Mouse (Mus musculus): ENCODE measurements at regions not wholly inside any gene's neighbourhood (a gene's known extent, or its start where the extent isn't known, plus 50 kb on each side); places are given as distances from the start of the nearest gene placed in this dataset.

DNA sequence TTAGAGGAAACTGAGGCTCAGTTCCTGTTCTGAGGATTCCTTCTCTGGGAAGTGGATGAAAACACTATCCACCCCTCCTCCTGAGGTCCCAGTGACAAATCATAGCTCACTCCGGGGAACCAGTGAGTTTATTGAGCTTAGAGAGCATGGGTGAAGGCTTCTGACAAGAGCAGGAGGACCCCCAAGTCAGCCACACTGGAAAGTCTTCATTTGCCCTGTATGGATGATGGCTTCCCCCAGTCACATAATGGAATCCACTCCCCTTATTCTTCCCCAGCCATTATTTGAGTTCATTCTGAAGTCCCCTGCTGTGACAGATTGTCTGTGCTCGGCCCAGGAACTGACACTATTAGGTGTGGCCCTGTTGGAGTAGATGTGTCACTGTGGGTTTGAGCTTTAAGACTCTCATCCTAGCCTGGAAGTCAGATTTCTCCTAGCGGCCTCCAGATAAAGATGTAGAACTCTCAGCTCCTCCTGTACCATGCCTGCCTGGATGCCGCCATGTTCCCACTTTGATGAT, 141.3 kb downstream of the Chst1 start:
- no peak overlapping the region for H3K4me3 ChIP-seq (replicated peaks; ENCODE audit: low read length)
- H3K9me3 ChIP-seq (ENCODE audit: control insufficient read depth, low read length): no peaks in the 10 kb centered on the region
- no peak overlapping the region for H3K4me2 ChIP-seq (replicated peaks)
- 68% methylated on average over 4 of the region's 4 CpGs for WGBS
- H3K27me3 ChIP-seq (ENCODE audit: control insufficient read depth, insufficient read depth, low read length): no peaks in the 10 kb centered on the region
- no peaks in the 10 kb centered on the region for H3K4me1 ChIP-seq (replicated peaks; ENCODE audit: control insufficient read depth, insufficient read depth, low read length)
- H3K36me3 ChIP-seq (replicated peaks; ENCODE audit: control insufficient read depth, insufficient read depth): no peaks in the 10 kb centered on the region
- no peak overlapping the region for H3K27ac ChIP-seq
- ATAC-seq (ENCODE audit: low FRiP score): no peak
- no peak overlapping the region for H3K9ac ChIP-seq
- no peak for DNase-seq (ENCODE audit: low spot score)

DNA sequence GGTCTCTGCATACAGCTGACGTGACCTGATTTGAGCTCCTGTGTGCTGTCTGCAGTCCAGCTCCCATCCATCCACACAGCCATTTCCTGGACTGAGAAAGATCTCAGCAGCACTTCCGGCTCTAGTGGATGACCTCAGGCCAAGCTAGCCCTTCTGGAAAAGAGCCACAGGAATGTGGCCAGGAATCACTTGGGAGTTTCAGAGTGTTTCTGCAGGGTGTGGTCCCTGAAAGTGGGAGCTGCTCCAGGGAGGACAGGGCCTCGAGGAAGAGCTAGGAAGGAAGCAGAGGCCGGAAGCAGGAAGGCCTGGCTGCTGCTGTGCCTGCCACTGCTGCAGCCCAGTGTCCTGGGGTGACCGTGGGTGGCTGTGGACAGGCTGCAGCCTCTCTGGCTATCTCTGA, 142.5 kb downstream of the Chst1 start:
- Histone ChIP-seq H3K36me3 (replicated peaks; ENCODE audit: control insufficient read depth, insufficient read depth) (no peaks in the 10 kb centered on the region), H3K9ac (no peak overlapping the region), H3K4me2 (replicated peaks) (no peak overlapping the region), H3K4me3 (replicated peaks; ENCODE audit: low read length) (no peak overlapping the region), H3K4me1 (replicated peaks; ENCODE audit: control insufficient read depth, insufficient read depth, low read length) (no peaks in the 10 kb centered on the region), H3K9me3 (ENCODE audit: control insufficient read depth, low read length) (no peaks in the 10 kb centered on the region), H3K27me3 (ENCODE audit: control insufficient read depth, insufficient read depth, low read length) (no peaks in the 10 kb centered on the region), H3K27ac (no peak overlapping the region)
- DNase-seq (ENCODE audit: low spot score) (no peak), ATAC-seq (ENCODE audit: low FRiP score) (no peak)
- 62% methylated on average over 5 of the region's 5 CpGs for WGBS

DNA sequence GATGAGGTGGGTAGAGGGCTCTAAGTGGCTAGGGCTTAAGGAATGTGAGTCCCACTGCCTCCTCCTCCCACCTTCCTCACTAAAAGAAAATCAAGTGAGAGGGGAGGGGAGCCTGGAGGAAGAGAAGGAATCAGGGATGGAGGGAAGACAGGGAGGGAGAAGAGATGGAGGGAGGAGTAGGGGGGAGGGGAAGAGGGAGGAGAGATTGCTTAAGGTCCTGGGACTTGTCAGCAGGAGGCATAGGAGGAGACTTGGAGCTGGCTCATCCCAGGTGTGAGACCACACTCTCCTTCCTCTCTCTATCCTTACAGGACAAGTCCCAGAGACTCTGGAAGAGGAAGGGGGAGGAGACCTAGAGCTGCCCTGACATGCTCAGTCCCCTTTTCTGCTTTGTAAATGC, 143.2 kb downstream of the Chst1 start:
- no peak for ATAC-seq (ENCODE audit: low FRiP score)
- no peaks in the 10 kb centered on the region for H3K4me1 ChIP-seq (replicated peaks; ENCODE audit: control insufficient read depth, insufficient read depth, low read length)
- no peak overlapping the region for H3K4me2 ChIP-seq (replicated peaks)
- H3K27me3 ChIP-seq (ENCODE audit: control insufficient read depth, insufficient read depth, low read length): no peaks in the 10 kb centered on the region
- H3K27ac ChIP-seq: no peak overlapping the region
- no peak overlapping the region for H3K4me3 ChIP-seq (replicated peaks; ENCODE audit: low read length)
- no peak overlapping the region for H3K9ac ChIP-seq
- no peaks in the 10 kb centered on the region for H3K36me3 ChIP-seq (replicated peaks; ENCODE audit: control insufficient read depth, insufficient read depth)
- DNase-seq (ENCODE audit: low spot score): no peak
- H3K9me3 ChIP-seq (ENCODE audit: control insufficient read depth, low read length): no peaks in the 10 kb centered on the region

DNA sequence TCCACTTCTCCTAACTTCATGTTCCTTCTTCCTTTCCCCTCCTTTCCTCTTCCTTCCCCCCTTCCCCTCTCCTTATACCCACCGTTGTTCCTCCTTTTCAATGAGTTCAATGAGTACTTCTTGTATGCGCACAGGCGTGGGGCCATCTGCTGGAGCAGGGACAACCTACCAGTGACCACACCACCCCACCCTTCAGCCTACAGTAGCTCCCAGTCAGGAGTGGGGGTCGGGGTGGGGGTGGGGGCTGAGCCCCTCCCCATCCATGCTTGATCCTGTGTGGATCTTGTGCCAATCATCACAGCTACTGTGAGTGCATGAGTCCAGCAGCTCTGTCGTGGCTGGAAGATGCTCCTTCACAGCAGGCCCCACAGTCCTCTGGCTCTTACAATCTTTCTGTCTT, 143.6 kb downstream of the Chst1 start:
- H3K36me3 ChIP-seq (replicated peaks; ENCODE audit: control insufficient read depth, insufficient read depth): no peaks in the 10 kb centered on the region
- no peak for DNase-seq (ENCODE audit: low spot score)
- no peaks in the 10 kb centered on the region for H3K4me1 ChIP-seq (replicated peaks; ENCODE audit: control insufficient read depth, insufficient read depth, low read length)
- ATAC-seq (ENCODE audit: low FRiP score): no peak
- 43% methylated on average over 5 of the region's 5 CpGs for WGBS
- no peak overlapping the region for H3K4me3 ChIP-seq (replicated peaks; ENCODE audit: low read length)
- H3K9me3 ChIP-seq (ENCODE audit: control insufficient read depth, low read length): no peaks in the 10 kb centered on the region
- no peaks in the 10 kb centered on the region for H3K27me3 ChIP-seq (ENCODE audit: control insufficient read depth, insufficient read depth, low read length)
- H3K9ac ChIP-seq: no peak overlapping the region
- H3K27ac ChIP-seq: no peak overlapping the region
- no peak overlapping the region for H3K4me2 ChIP-seq (replicated peaks)

DNA sequence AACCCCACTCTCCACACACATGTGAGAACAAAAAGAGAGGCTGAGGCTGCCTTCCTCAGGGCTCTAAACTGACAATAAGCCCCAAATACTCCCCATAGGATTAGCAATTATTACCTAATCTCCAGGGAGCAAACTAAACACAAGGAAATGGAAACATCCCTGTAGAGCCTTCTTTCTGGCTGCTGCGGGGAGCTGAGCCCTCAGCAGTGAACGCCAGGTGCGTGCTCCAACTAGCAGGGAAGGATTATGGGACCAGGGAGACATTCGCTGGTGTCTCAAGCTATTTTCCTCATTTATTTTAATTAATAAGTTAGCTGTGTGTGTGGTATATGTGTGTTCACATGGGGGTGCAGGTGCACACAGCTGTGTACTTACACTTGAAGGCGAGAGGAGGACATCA, 144.4 kb downstream of the Chst1 start:
- Histone ChIP-seq H3K4me2 (replicated peaks) (no peak overlapping the region), H3K4me3 (replicated peaks; ENCODE audit: low read length) (no peak overlapping the region), H3K27ac (no peak overlapping the region), H3K9ac (no peak overlapping the region), H3K4me1 (replicated peaks; ENCODE audit: control insufficient read depth, insufficient read depth, low read length) (no peaks in the 10 kb centered on the region), H3K9me3 (ENCODE audit: control insufficient read depth, low read length) (no peaks in the 10 kb centered on the region), H3K27me3 (ENCODE audit: control insufficient read depth, insufficient read depth, low read length) (no peaks in the 10 kb centered on the region), H3K36me3 (replicated peaks; ENCODE audit: control insufficient read depth, insufficient read depth) (no peaks in the 10 kb centered on the region)
- DNase-seq (ENCODE audit: low spot score) (no peak), ATAC-seq (ENCODE audit: low FRiP score) (no peak)
- 41% methylated on average over 5 of the region's 5 CpGs for WGBS

DNA sequence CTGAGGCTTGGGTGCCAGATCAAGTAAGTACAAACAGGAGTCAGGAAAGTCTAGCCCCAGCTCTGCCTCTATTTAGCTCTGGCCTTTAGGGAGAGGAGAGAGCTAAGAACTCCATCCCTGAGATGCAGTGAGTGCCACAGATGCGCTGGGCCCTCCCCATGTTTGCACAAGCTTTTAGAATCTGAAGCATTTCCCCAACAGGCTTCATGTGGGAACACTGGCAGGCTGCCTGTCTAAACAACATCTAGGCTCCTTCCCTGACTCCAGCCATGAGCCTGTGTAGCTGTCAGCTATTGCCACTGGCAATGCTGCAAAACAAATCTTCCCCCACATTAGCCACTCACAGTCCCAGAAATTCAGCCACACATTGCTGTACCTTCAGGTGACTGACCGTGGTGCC, 147.9 kb downstream of the Chst1 start:
- no peak overlapping the region for H3K4me2 ChIP-seq (replicated peaks)
- no peak overlapping the region for H3K27ac ChIP-seq
- ATAC-seq (ENCODE audit: low FRiP score) (no peak), DNase-seq (ENCODE audit: low spot score) (no peak)
- H3K36me3 ChIP-seq (replicated peaks; ENCODE audit: control insufficient read depth, insufficient read depth): no peaks in the 10 kb centered on the region
- no peak overlapping the region for H3K9ac ChIP-seq
- no peak overlapping the region for H3K4me3 ChIP-seq (replicated peaks; ENCODE audit: low read length)
- H3K27me3 ChIP-seq (ENCODE audit: control insufficient read depth, insufficient read depth, low read length): no peaks in the 10 kb centered on the region
- WGBS: 85% methylated on average over 2 of the region's 2 CpGs
- no peaks in the 10 kb centered on the region for H3K9me3 ChIP-seq (ENCODE audit: control insufficient read depth, low read length)
- H3K4me1 ChIP-seq (replicated peaks; ENCODE audit: control insufficient read depth, insufficient read depth, low read length): no peaks in the 10 kb centered on the region

DNA sequence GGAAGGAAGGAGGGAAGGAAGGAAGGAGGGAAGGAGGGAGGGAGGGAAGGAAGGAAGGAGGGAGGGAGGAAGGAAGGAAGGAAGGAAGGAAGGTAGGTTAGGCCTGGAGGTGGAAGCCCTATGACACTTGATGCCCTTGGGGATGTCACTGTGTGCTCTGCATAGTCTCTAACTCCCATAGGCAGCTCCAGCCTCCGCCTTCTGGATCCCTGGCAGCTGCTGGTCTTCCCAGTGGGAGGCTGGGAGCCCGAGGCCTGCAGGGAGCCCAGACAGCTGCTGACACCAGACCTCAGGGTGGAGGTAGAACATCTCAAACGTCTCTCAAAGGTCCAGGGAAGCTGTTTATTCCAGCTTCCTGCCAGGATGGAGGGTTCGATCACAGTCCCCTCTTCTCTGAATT, 150.6 kb downstream of the Chst1 start:
- Histone ChIP-seq H3K9ac (no peak overlapping the region), H3K4me3 (replicated peaks; ENCODE audit: low read length) (no peak overlapping the region), H3K9me3 (ENCODE audit: control insufficient read depth, low read length) (no peaks in the 10 kb centered on the region), H3K27me3 (ENCODE audit: control insufficient read depth, insufficient read depth, low read length) (no peaks in the 10 kb centered on the region), H3K4me1 (replicated peaks; ENCODE audit: control insufficient read depth, insufficient read depth, low read length) (no peaks in the 10 kb centered on the region), H3K36me3 (replicated peaks; ENCODE audit: control insufficient read depth, insufficient read depth) (no peaks in the 10 kb centered on the region), H3K27ac (no peak overlapping the region), H3K4me2 (replicated peaks) (no peak overlapping the region)
- no peak for ATAC-seq (ENCODE audit: low FRiP score)
- DNase-seq (ENCODE audit: low spot score): no peak
- WGBS: 39% methylated on average over 4 of the region's 4 CpGs

DNA sequence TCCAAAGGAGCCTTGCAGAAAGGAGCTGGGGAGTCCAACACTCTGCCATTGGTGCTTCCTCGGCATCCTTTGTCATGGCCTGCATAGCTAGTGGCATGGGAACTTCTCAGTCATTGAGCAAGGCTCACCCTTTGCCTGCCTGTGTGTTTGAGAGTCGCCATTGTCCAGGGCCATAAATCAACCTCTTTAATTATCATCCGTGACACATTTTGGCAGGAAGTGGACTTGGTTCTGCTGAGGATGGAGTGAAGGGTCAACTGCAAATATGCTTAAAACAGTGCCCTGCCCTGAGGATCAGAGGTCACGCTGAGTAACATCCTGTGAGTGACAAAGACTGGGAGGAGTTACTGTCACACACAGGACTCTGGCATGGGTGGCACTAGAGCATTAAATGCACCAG, 151.2 kb downstream of the Chst1 start:
- Histone ChIP-seq H3K4me1 (replicated peaks; ENCODE audit: control insufficient read depth, insufficient read depth, low read length) (no peaks in the 10 kb centered on the region), H3K4me2 (replicated peaks) (no peak overlapping the region), H3K27me3 (ENCODE audit: control insufficient read depth, insufficient read depth, low read length) (no peaks in the 10 kb centered on the region), H3K4me3 (replicated peaks; ENCODE audit: low read length) (no peak overlapping the region), H3K9me3 (ENCODE audit: control insufficient read depth, low read length) (no peaks in the 10 kb centered on the region), H3K36me3 (replicated peaks; ENCODE audit: control insufficient read depth, insufficient read depth) (no peaks in the 10 kb centered on the region), H3K27ac (no peak overlapping the region), H3K9ac (no peak overlapping the region)
- ATAC-seq (ENCODE audit: low FRiP score) (no peak), DNase-seq (ENCODE audit: low spot score) (no peak)
- WGBS: 27% methylated on average over 4 of the region's 4 CpGs

DNA sequence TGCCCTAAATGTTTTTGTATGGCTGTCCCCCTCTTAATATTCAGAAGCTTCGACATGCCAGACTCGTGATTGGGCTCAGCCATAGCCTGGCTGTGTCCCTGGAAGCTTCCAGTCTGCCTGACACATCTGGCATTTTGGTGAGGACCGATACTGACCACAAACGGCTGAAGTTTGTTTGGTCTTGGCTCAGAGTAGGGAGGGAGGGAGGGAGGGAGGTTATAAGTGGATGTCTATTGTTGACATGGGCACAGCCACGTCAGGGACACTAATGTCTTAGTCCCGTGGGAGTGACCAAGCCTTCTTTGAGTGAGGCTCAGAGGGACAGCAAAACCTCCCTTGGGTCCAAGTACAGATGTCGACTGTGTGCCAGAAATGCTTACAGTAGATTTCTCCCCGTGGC, 151.7 kb downstream of the Chst1 start:
- WGBS: 43% methylated on average over 8 of the region's 8 CpGs
- DNase-seq (ENCODE audit: low spot score) (no peak), ATAC-seq (ENCODE audit: low FRiP score) (no peak)
- no peaks in the 10 kb centered on the region for H3K27me3 ChIP-seq (ENCODE audit: control insufficient read depth, insufficient read depth, low read length)
- no peak overlapping the region for H3K9ac ChIP-seq
- H3K36me3 ChIP-seq (replicated peaks; ENCODE audit: control insufficient read depth, insufficient read depth): no peaks in the 10 kb centered on the region
- no peak overlapping the region for H3K27ac ChIP-seq
- H3K9me3 ChIP-seq (ENCODE audit: control insufficient read depth, low read length): no peaks in the 10 kb centered on the region
- no peak overlapping the region for H3K4me3 ChIP-seq (replicated peaks; ENCODE audit: low read length)
- no peaks in the 10 kb centered on the region for H3K4me1 ChIP-seq (replicated peaks; ENCODE audit: control insufficient read depth, insufficient read depth, low read length)
- H3K4me2 ChIP-seq (replicated peaks): no peak overlapping the region

DNA sequence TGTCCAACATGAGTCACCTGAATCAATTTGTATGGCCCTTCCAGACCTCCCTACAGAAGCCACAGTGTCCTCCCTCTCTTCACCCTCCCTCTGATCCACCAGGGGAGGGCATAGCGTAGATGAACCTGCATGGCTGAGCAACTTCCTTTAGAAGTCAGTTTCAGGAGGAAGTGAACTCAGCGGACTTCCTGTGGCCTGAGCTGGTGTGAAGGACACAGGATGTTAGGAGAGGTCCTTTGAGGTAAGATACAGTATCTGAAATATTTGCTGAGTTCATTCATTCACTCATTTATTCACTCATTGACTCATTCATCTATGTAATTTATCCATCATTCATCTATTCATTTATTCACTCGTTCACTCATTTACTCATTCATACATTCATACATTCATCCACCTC, 152.6 kb downstream of the Chst1 start:
- no peak overlapping the region for H3K4me3 ChIP-seq (replicated peaks; ENCODE audit: low read length)
- H3K27ac ChIP-seq: no peak overlapping the region
- H3K9me3 ChIP-seq (ENCODE audit: control insufficient read depth, low read length): no peaks in the 10 kb centered on the region
- H3K36me3 ChIP-seq (replicated peaks; ENCODE audit: control insufficient read depth, insufficient read depth): no peaks in the 10 kb centered on the region
- no peaks in the 10 kb centered on the region for H3K27me3 ChIP-seq (ENCODE audit: control insufficient read depth, insufficient read depth, low read length)
- no peak overlapping the region for H3K4me2 ChIP-seq (replicated peaks)
- WGBS: 91% methylated on average over 3 of the region's 3 CpGs
- ATAC-seq (ENCODE audit: low FRiP score) (no peak), DNase-seq (ENCODE audit: low spot score) (no peak)
- no peak overlapping the region for H3K9ac ChIP-seq
- no peaks in the 10 kb centered on the region for H3K4me1 ChIP-seq (replicated peaks; ENCODE audit: control insufficient read depth, insufficient read depth, low read length)

Data from hindbrain, embryonic 14.5 days (tissue).